Mouse (Mus musculus) liver, embryonic 16.5 days (tissue): ENCODE results near the gene Vmn2r74. TPM values are rescaled to one million over a fixed set of nuclear protein-coding genes. Genes with fewer than 3 reads are reported as not detected.

Experiments
- ATAC-seq: fragments of 200-750 bp; cut with Nextera tagmentation; 2 replicates; pipeline ENCODE4 v1.8.0; 2017; ENCODE audit warnings: low read depth, mild to moderate bottlenecking, moderate number of reproducible peaks, moderate library complexity
- H3K27ac ChIP-seq: fragments of 300-500 bp; sonication (generic); 2 replicates; pipeline ENCODE4 v1.5.1; 2014; ENCODE audit warnings: mild to moderate bottlenecking, low read length
- H3K27me3 ChIP-seq: fragments of 300-500 bp; sonication (generic); 2 replicates; pipeline ENCODE4 v1.6.1; 2014; ENCODE audit warnings: low read depth, low read length, mixed read lengths; ENCODE audit not compliant: control insufficient read depth, insufficient read depth
- H3K36me3 ChIP-seq: fragments of 300-500 bp; sonication (generic); 2 replicates; pipeline ENCODE4 v1.6.1; 2014; ENCODE audit warnings: mild to moderate bottlenecking; ENCODE audit not compliant: control insufficient read depth, insufficient read depth
- H3K4me1 ChIP-seq: fragments of 300-500 bp; sonication (generic); 2 replicates; pipeline ENCODE4 v1.6.1; 2014; ENCODE audit warnings: low read depth, low read length, mixed read lengths; ENCODE audit not compliant: control insufficient read depth
- H3K4me2 ChIP-seq: fragments of 300-500 bp; sonication (generic); 2 replicates; pipeline ENCODE4 v1.6.1; 2014; ENCODE audit warnings: low read depth, low read length, mixed read lengths
- H3K4me3 ChIP-seq: fragments of 300-500 bp; sonication (generic); 2 replicates; pipeline ENCODE4 v1.5.1; 2014; ENCODE audit warnings: low read depth, mild to moderate bottlenecking, low read length
- H3K9ac ChIP-seq: fragments of 300-500 bp; sonication (generic); 2 replicates; pipeline ENCODE4 v1.6.1; 2014; ENCODE audit warnings: low read depth, low read length
- H3K9me3 ChIP-seq: fragments of 300-500 bp; sonication (generic); replicated peaks from 2 replicates; pipeline ENCODE4 v1.6.1; 2016; ENCODE audit warnings: low read length; ENCODE audit not compliant: control insufficient read depth
- WGBS: fragments of 180-500 bp; shearing (Covaris S2); extraction: QIAGEN DNeasy Blood & Tissue Kit; methylation state at CpG from one replicate; pipeline ENCODE4 v1.1.7; 2014; ENCODE audit not compliant: insufficient replicate concordance; 5-methylcytosine and 5-hydroxymethylcytosine counted together
- polyA plus RNA-seq: library from polyadenylated mRNA; unstranded; fragments of >200 nt; fragmentation: Nextera tagmentation; extraction: Ambion mirVana; gene quantifications from 2 replicates; pipeline ENCODE4 v1.2.1, GENCODE M21; 2015

Vmn2r74 gene
- polyA plus RNA-seq: not detected in 2 replicates

DNA sequence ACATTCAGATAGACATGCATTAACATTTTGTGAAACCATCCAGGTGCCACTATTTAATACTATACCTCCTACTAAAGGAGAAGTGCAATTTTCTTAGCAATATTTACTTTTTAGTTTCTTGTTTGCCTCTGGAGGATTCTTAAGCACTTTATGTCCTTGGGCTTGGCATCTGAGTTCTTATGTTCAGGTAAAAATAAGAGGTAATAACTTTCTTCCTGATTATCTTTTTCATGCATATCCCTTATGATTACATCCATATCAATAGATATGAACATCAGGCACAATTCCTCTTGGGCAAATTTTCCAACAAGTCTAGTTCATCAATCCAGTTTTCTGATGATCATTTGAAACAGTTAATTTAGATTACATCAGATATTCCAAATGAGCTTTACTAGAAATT lies at the start of gene Vmn2r74:
TSS of gene Vmn2r74 (minus strand) at position 101 of the 400 bp plus-strand sequence.
- ATAC-seq: no peak
- Histone ChIP-seq H3K4me2 (no peak within 1 kb of the TSS), H3K9ac (no peak within 1 kb of the TSS), H3K36me3 (no peaks in the 10 kb centered on the region), H3K4me1 (no peaks in the 10 kb centered on the region), H3K9me3 (no peaks in the 10 kb centered on the region), H3K27me3 (no peaks in the 10 kb centered on the region), H3K4me3 (no peak within 1 kb of the TSS), H3K27ac (no peak within 1 kb of the TSS)

GRCm38 (mm10) chr7:86007533-86007932 lies 46.1 kb upstream of the Vmn2r74 start:
- no peaks in the 10 kb centered on the region for H3K36me3 ChIP-seq
- no peak overlapping the region for H3K4me2 ChIP-seq
- no peaks in the 10 kb centered on the region for H3K27me3 ChIP-seq
- no peaks in the 10 kb centered on the region for H3K4me1 ChIP-seq
- WGBS: 64% methylated on average over 2 of the region's 2 CpGs
- ATAC-seq: no peak
- H3K9ac ChIP-seq: no peak overlapping the region
- H3K4me3 ChIP-seq: no peak overlapping the region
- H3K9me3 ChIP-seq: 0 out of 2 replicates have a peak, but pooled peaks cover 2% of the 10 kb centered on the region
- H3K27ac ChIP-seq: no peak overlapping the region

Other genes starting within 250 kb of the Vmn2r74 start
- not detected in 2 replicates for gene Vmn2r72, start 206.5 kb downstream of the Vmn2r74 start, polyA plus RNA-seq
- gene Vmn2r73, start 85.4 kb downstream of the Vmn2r74 start, polyA plus RNA-seq: not detected in 2 replicates
- not detected in 2 replicates for gene Vmn2r75, start 210.1 kb upstream of the Vmn2r74 start, polyA plus RNA-seq